Mouse (Mus musculus): Measurements from ENCODE around the gene Ddx51.
A peak's percentile ranks its signal among the peaks of the same experiment; 100 is the strongest.

Gene Ddx51

GRCm38 (mm10) chr5:110652719-110653648 lies at the start of gene Ddx51, which contains the start of gene Noc4l:
TSS of gene Ddx51 (plus strand) at chr5:110653451.
TSS of gene Noc4l (minus strand) at chr5:110653417.
- DNase-seq, result peak; percentile 96

- DNase-seq, result no peak
Observed at GRCm38 (mm10) chr5:110604311-110604710, 48.9 kb upstream of the Ddx51 start.

- DNase-seq, result no peak
Observed at GRCm38 (mm10) chr5:110605531-110606221, 47.6 kb upstream of the Ddx51 start.

- no peak for DNase-seq
Observed at GRCm38 (mm10) chr5:110607767-110608166, 45.5 kb upstream of the Ddx51 start.

- DNase-seq, result no peak
Observed at GRCm38 (mm10) chr5:110608336-110608735, 44.9 kb upstream of the Ddx51 start.

GRCm38 (mm10) chr5:110608941-110609340 lies 44.3 kb upstream of the Ddx51 start:
- no peak for DNase-seq

GRCm38 (mm10) chr5:110609425-110609824 lies 43.8 kb upstream of the Ddx51 start:
- DNase-seq, result no peak

GRCm38 (mm10) chr5:110609868-110610267 lies 43.4 kb upstream of the Ddx51 start:
- DNase-seq, result no peak

- DNase-seq, result no peak
Observed at GRCm38 (mm10) chr5:110610484-110610883, 42.8 kb upstream of the Ddx51 start.

- no peak for DNase-seq
Observed at GRCm38 (mm10) chr5:110611435-110612158, 41.7 kb upstream of the Ddx51 start.

- DNase-seq, result no peak
Observed at GRCm38 (mm10) chr5:110619226-110619625, 34.0 kb upstream of the Ddx51 start.

- DNase-seq, result no peak
Observed at GRCm38 (mm10) chr5:110624319-110624718, 28.9 kb upstream of the Ddx51 start.

GRCm38 (mm10) chr5:110627351-110627750 lies 25.9 kb upstream of the Ddx51 start:
- no peak for DNase-seq

GRCm38 (mm10) chr5:110628156-110628555 lies 25.1 kb upstream of the Ddx51 start:
- DNase-seq, result no peak

- DNase-seq, result peak; percentile 75
Observed at GRCm38 (mm10) chr5:110629525-110630120, 23.6 kb upstream of the Ddx51 start.

GRCm38 (mm10) chr5:110635951-110636707 lies 17.1 kb upstream of the Ddx51 start:
- no peak for DNase-seq

- DNase-seq, result no peak
Observed at GRCm38 (mm10) chr5:110638306-110639074, 14.8 kb upstream of the Ddx51 start.

- peak; percentile 76 for DNase-seq
Observed at GRCm38 (mm10) chr5:110639459-110639858, 13.8 kb upstream of the Ddx51 start.

- DNase-seq, result no peak
Observed at GRCm38 (mm10) chr5:110646377-110646776, 6.9 kb upstream of the Ddx51 start.

GRCm38 (mm10) chr5:110653686-110654085 lies 435 bp downstream of the Ddx51 start:
- DNase-seq, result no peak

GRCm38 (mm10) chr5:110659682-110660081 lies 6.4 kb downstream of the Ddx51 start:
- DNase-seq, result no peak
